Mouse (Mus musculus): ENCODE data around the gene Mfsd4b5.

DNA sequence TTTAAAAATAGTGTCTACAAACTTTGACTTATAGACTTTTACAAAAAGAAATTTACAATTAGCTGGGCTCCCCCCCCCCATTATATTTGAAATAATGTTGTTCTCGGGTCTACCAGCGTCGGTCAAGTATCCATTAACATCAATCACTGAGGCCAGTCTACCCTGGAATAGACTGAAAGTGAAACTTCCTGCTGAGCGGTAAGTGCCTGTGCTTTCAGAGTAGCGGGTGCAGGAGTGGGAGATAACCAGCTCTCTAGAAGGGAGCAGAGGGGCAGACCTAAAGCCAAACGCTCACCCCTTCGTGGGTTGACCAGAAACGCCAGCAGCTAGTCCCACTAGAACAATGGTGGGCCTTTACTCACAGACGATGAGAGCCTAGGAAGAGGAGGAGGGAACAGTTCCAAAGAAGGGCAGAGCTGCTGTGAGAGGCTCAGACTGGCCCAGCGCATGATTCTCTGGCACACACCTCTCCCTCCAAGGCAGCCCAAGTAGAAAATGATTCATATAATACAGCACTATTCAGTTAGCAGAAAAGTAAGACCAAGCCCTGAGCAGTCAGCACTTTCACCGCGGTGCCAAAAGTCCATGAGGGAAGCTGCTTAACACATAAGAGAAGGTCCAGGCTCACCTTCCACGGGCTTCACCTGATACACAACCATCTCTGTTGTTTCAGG is 77.5 kb downstream of the Mfsd4b5 start:
- no peak for TF ChIP-seq POLR2A (IDR thresholded peaks at IDR 0.05; ENCODE audit: low read depth, low read length)
- no peak for TF ChIP-seq CTCF (IDR thresholded peaks at IDR 0.05; ENCODE audit: borderline replicate concordance, insufficient read depth, low read length)
